Mouse (Mus musculus) heart, embryonic 14.5 days (tissue): ENCODE results near the gene Jade1. TPM values are rescaled to one million over a fixed set of nuclear protein-coding genes. Genes with fewer than 3 reads are reported as not detected.

ENCODE experiments used
- ATAC-seq: fragments of 200-750 bp; cut with Nextera tagmentation; 2 replicates; pipeline ENCODE4 v1.8.0; 2017; ENCODE audit warnings: low read depth, moderate TSS enrichment; ENCODE audit not compliant: insufficient number of reproducible peaks, insufficient read depth, low FRiP score
- H3K27ac ChIP-seq, 2 experiments: fragments of 200-500 bp in 1 of 2; fragments of 300-500 bp in 1 of 2; sonication (generic) in 1 of 2; replicated peaks in 1 of 2; 2 replicates each; pipeline ENCODE4 v1.5.1; 2012 to 2014; ENCODE audit warnings: low read depth in 2 of 2, low read length in 2 of 2, control low read depth in 1 of 2, mild to moderate bottlenecking in 1 of 2, mixed read lengths in 1 of 2; ENCODE audit not compliant: control insufficient read depth in 1 of 2, insufficient read depth in 1 of 2
- H3K27me3 ChIP-seq: fragments of 300-500 bp; sonication (generic); 2 replicates; pipeline ENCODE4 v1.6.1; 2014; ENCODE audit warnings: mild to moderate bottlenecking, low read length, control low read depth; ENCODE audit not compliant: control insufficient read depth, insufficient read depth
- H3K36me3 ChIP-seq: fragments of 300-500 bp; sonication (generic); 2 replicates; pipeline ENCODE4 v1.6.1; 2014; ENCODE audit warnings: mild to moderate bottlenecking, control low read depth, low read length, mixed read lengths; ENCODE audit not compliant: control insufficient read depth, insufficient read depth
- H3K4me1 ChIP-seq, 2 experiments: fragments of 200-500 bp in 1 of 2; fragments of 300-500 bp in 1 of 2; sonication (generic) in 1 of 2; 2 replicates each; pipeline ENCODE4 v1.6.1; 2012 to 2014; ENCODE audit warnings: low read length in 2 of 2, control low read depth in 1 of 2, mixed read lengths in 1 of 2; ENCODE audit not compliant: control insufficient read depth in 2 of 2, insufficient read depth in 2 of 2
- H3K4me2 ChIP-seq: fragments of 300-500 bp; sonication (generic); 2 replicates; pipeline ENCODE4 v1.6.1; 2014; ENCODE audit warnings: mild to moderate bottlenecking, low read length
- H3K4me3 ChIP-seq, 2 experiments: fragments of 200-500 bp in 1 of 2; fragments of 300-500 bp in 1 of 2; sonication (generic) in 1 of 2; 2 replicates each; pipeline ENCODE4 v1.5.1; 2012 to 2014; ENCODE audit warnings: low read length in 2 of 2, mild to moderate bottlenecking in 2 of 2, control low read depth in 1 of 2, low read depth in 1 of 2, moderate library complexity in 1 of 2; ENCODE audit not compliant: control insufficient read depth in 1 of 2, insufficient read depth in 1 of 2
- H3K9ac ChIP-seq: fragments of 300-500 bp; sonication (generic); 2 replicates; pipeline ENCODE4 v1.6.1; 2014; ENCODE audit warnings: mild to moderate bottlenecking, low read length
- H3K9me3 ChIP-seq: fragments of 300-500 bp; sonication (generic); 2 replicates; pipeline ENCODE4 v1.6.1; 2016; ENCODE audit warnings: low read length, control low read depth; ENCODE audit not compliant: control insufficient read depth
- WGBS: fragments of 180-500 bp; shearing (Covaris S2); extraction: QIAGEN DNeasy Blood & Tissue Kit; methylation state at CpG from one replicate; pipeline ENCODE4 v1.1.7; 2014; 5-methylcytosine and 5-hydroxymethylcytosine counted together
- polyA plus RNA-seq: library from polyadenylated mRNA; unstranded; fragments of >200 nt; fragmentation: Nextera tagmentation; extraction: Ambion mirVana; gene quantifications from 2 replicates; pipeline ENCODE4 v1.2.1, GENCODE M21; 2014

Gene Jade1
- polyA plus RNA-seq, 1 experiment from 2014 or later: 16.9 TPM

DNA sequence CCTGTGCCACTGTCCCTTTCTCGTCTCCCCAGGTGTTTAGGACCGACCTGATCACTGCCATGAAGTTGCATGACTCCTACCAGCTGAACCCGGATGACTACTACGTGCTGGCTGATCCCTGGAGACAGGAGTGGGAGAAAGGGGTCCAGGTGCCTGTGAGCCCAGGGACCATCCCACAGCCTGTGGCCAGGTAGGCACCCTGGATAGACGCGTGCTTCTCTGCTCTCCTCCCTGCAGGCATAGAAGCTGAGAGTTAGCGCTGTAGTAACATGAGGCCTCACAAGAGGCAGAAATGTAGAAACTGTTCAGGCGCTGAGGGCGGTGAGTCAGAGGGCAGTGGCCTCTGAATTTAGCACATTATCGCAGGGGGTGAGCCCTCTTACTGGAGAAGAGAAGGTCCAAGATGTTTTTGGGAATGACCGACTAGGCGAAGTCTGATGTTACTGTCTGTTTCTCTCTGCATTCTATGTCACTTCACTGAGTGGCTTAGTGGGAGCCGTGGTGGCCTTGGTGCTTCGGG, 36.2 kb downstream of the Jade1 start:
- WGBS: 68% methylated on average over 14 of the region's 14 CpGs
- no peak overlapping the region for H3K4me2 ChIP-seq
- H3K9ac ChIP-seq: no peak overlapping the region
- H3K27me3 ChIP-seq: no peaks in the 10 kb centered on the region
- no peaks in the 10 kb centered on the region for H3K9me3 ChIP-seq
- ATAC-seq: no peak; the same call in 1 of the 2 replicates
- peak overlapping the region; percentile 53 to 59 for H3K27ac ChIP-seq
- peaks cover 21 to 50% of the 10 kb centered on the region in 2 experiments for H3K4me1 ChIP-seq
- H3K4me3 ChIP-seq: no peak overlapping the region
- H3K36me3 ChIP-seq: peaks cover 55% of the 10 kb centered on the region

DNA sequence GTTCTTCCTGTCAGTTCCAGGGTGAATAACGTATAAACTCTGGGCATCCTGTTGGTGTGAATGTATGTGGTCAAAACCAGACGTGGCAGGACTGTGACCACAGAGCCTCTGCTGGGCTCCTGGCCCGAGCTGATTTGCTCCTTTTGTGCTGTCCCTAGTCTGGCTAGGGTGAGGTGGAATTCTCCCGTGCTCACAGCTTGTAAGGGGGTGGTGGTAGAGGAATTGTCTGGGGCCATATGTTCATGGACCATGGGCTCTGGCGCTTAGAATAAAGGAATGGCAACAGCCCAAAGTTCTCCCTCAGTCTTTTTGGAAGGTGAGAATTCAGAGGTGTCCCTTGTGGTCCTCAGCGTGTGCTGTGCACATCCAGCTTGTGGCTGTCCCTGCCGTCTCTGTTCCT, 37.3 kb downstream of the Jade1 start:
- 81% methylated on average over 7 of the region's 7 CpGs for WGBS
- Histone ChIP-seq H3K27ac (no peak overlapping the region), H3K4me1 (peaks cover 12 to 39% of the 10 kb centered on the region in 2 experiments), H3K9me3 (no peaks in the 10 kb centered on the region), H3K9ac (no peak overlapping the region), H3K4me2 (no peak overlapping the region), H3K4me3 (no peak overlapping the region), H3K27me3 (no peaks in the 10 kb centered on the region), H3K36me3 (peaks cover 66% of the 10 kb centered on the region)
- no peak for ATAC-seq

DNA sequence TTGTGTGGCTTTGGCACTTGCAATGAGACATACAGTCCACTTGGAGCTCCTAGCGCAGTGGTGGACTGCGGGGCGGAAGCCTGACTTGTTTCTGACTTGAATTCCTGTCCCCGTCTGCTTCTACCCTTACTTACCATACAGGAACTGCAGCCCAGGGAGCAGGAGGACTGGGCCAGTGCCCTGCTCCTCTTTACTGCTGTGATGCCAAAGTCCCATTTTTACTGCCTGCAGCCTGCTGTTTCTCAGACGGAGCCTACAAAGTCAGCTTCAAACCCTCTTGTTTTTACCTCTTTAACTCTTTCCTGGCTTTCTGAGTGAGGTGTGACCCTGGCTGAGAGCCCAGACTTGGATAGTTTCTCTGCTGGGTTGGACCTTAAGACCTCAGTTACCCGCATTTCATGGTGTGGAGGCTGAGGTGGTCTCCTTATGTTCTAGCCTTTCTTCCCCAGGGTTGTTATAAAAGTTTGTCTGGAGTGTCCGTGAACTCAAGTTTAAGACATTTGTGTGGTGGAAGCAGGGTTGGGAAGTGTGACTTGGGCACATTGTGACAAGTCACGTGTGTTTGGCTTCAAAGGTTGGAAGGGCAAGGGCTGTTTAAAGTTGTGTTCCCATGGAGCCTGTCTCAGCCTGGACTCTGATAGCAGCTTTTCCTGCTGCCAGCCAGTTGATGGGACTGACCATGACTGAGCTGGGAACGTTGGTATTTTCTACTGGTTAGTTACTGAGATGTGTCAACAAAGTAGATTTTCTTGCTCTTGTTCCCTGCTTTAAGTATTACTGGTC, 38.8 kb downstream of the Jade1 start:
- Histone ChIP-seq H3K9ac (no peak overlapping the region), H3K36me3 (peaks cover 72% of the 10 kb centered on the region), H3K27ac (no peak overlapping the region), H3K4me3 (no peak overlapping the region), H3K9me3 (no peaks in the 10 kb centered on the region), H3K4me1 (peaks cover 14 to 34% of the 10 kb centered on the region in 2 experiments), H3K27me3 (no peaks in the 10 kb centered on the region), H3K4me2 (no peak overlapping the region)
- no peak for ATAC-seq
- 80% methylated on average over 9 of the region's 9 CpGs for WGBS

DNA sequence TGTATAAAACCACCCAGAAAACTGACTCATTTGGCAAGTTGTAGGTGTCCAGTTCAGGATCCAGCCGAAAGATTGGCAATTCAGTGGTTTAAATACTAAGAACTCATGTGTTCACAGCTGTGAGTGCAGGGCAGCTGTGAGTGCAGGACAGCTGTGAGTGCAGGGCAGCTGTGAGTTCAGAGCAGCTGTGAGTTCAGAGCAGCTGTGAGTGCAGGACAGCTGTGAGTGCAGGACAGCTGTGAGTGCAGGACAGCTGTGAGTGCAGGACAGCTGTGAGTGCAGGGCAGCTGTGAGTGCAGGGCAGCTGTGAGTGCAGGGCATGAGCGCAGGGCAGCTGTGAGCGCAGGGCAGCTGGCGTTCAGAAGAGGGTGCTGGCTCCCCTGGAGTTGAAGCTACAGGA, 39.5 kb downstream of the Jade1 start:
- no peaks in the 10 kb centered on the region for H3K27me3 ChIP-seq
- H3K9ac ChIP-seq: no peak overlapping the region
- no peak overlapping the region for H3K4me3 ChIP-seq
- ATAC-seq: no peak
- H3K36me3 ChIP-seq: peaks cover 73% of the 10 kb centered on the region
- H3K27ac ChIP-seq: no peak overlapping the region
- no peaks in the 10 kb centered on the region for H3K9me3 ChIP-seq
- 93% methylated on average over 4 of the region's 4 CpGs for WGBS
- peaks cover 20 to 35% of the 10 kb centered on the region in 2 experiments for H3K4me1 ChIP-seq
- H3K4me2 ChIP-seq: no peak overlapping the region

DNA sequence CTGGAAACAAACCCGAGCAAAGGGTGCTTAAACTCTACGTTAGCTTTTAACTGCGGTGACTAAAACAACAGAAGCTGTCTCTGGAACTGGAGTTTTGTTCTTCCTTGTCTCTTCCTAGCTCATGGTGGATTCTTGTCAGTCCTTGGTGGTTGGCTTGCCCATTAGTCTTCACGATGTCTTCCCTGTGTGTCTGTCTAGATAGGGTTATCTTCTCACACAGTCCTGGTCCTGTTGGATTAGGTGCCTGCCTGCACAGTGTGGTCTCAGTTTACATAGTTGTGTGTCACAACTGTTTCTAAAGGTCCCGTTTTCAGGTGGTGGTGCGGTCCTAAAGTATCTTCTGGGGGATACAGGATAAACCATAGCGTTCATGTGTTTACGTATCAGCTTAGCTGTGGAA, 41.5 kb downstream of the Jade1 start:
- H3K27me3 ChIP-seq: no peaks in the 10 kb centered on the region
- peaks cover 73% of the 10 kb centered on the region for H3K36me3 ChIP-seq
- H3K4me2 ChIP-seq: no peak overlapping the region
- ATAC-seq: no peak
- no peak overlapping the region for H3K4me3 ChIP-seq
- H3K9ac ChIP-seq: no peak overlapping the region
- H3K9me3 ChIP-seq: no peaks in the 10 kb centered on the region
- no peak overlapping the region for H3K27ac ChIP-seq
- 89% methylated on average over 8 of the region's 8 CpGs for WGBS
- peaks cover 12 to 22% of the 10 kb centered on the region in 2 experiments for H3K4me1 ChIP-seq

DNA sequence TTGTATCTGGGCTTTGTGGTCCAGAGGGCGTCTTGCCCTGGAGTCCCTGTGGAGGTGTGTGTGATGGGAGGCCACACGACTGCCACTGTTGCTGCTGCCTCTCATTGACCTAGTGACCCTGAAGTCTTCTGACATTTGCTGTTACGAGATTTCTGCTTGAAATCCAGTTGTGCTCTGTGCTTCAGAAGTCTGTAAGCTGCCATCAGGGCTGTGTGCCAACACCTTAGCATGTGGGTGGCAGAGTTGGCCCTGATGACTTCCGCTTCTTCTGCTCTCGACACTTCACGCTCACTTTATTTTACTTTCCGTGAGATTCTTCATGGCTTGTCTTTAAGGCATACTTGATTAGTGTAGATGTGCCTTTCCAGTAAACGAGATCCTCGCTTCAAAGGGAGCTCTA, 42.9 kb downstream of the Jade1 start:
- Histone ChIP-seq H3K4me1 (peaks cover 14 to 25% of the 10 kb centered on the region in 2 experiments), H3K4me2 (no peak overlapping the region), H3K9ac (no peak overlapping the region), H3K4me3 (no peak overlapping the region), H3K9me3 (no peaks in the 10 kb centered on the region), H3K27ac (no peak overlapping the region), H3K36me3 (peaks cover 66% of the 10 kb centered on the region), H3K27me3 (no peaks in the 10 kb centered on the region)
- ATAC-seq: no peak
- WGBS: 68% methylated on average over 9 of the region's 9 CpGs

DNA sequence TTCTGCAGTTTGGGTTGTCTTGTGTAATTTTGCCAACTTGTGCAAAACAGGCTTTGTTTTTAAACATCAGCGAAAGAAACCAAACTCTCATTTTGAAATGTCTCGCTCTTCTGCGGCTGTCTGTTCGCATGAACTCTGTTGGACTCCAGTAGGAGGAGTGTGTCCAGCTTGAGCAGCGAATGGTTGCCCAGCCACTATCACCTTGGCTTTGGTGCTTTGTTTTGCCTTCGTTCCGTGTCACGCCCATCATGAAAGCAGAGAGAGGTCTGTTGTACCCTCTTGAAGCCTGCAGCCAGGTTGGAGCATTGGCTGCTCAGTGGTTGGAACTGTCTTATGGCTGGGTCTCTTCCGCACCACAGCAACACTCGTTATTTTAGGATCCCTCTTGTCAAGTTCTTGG, 43.7 kb downstream of the Jade1 start:
- Histone ChIP-seq H3K27ac (no peak overlapping the region), H3K4me3 (no peak overlapping the region)

More for the DNA sequence above, 43.7 kb downstream of the Jade1 start:
- Histone ChIP-seq H3K4me2 (no peak overlapping the region), H3K9me3 (no peaks in the 10 kb centered on the region), H3K36me3 (peaks cover 59% of the 10 kb centered on the region), H3K27me3 (no peaks in the 10 kb centered on the region), H3K9ac (no peak overlapping the region), H3K4me1 (peaks cover 17 to 27% of the 10 kb centered on the region in 2 experiments)
- 88% methylated on average over 10 of the region's 10 CpGs for WGBS
- no peak for ATAC-seq
